Mouse (Mus musculus) right cerebral cortex, postnatal 14 days (tissue): Measurements from ENCODE around the gene Iqca.

Experiments
- DNase-seq: peaks from one replicate; pipeline ENCODE4 v3.0.0; 2022

The Iqca gene

DNA sequence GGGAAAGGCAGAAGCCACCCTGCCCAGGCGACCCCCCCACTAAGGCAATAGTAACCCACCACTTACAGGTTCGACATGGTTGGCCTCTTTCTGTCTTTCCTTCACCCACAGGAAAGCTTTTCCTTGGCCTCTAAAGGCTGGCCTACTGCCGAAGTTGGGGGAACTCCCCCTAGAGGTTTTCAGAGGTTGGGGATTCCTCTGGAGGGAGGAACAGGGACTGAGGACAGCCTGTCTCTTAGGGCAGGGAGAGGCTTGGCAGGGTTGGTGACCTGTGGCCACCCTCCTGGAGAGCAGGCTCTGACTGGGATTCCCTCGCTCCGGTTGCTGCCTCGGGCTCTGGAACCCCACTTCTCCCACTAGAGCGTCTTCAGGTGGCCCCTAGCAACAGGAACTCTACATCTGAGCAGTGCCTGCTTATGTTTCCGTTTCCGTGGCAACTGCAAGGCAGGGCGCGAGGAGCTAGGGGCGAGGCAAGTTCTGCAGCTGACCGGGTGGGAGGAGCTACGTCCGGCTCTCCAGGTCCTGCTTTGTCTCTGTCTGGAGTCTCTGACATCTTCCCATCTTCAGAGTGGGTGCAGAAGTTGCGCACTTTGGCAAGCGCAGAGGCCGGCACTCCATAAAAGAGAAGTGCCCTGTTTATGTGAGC is at the start of gene Iqca:
Iqca (minus strand) TSS at position 303 of the 646 bp plus-strand sequence.
- DNase-seq, result peak; percentile 69

- peak; percentile 51 for DNase-seq
Observed at GRCm38 (mm10) chr1:90202207-90202978, 49.2 kb upstream of the Iqca start.

DNA sequence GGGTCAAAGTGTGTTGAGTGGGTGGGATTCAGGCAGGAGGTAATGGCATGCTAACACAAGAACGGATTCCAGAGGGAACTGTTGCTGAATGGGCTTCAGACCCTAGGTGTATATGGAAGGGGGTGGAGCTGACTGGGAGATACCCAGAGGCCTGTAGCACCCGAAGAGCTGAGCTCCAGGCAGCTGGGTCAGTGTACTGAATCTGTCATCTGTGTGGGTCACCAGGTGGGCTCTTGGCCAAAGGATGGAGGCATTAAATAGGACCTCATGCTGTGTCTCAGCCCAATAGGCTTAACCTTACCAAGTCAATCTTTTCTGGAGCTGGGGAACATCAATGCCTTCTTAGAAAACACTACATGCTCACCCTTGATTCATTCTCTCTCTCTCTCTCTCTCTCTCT is 48.5 kb upstream of the Iqca start:
- DNase-seq, result no peak

DNA sequence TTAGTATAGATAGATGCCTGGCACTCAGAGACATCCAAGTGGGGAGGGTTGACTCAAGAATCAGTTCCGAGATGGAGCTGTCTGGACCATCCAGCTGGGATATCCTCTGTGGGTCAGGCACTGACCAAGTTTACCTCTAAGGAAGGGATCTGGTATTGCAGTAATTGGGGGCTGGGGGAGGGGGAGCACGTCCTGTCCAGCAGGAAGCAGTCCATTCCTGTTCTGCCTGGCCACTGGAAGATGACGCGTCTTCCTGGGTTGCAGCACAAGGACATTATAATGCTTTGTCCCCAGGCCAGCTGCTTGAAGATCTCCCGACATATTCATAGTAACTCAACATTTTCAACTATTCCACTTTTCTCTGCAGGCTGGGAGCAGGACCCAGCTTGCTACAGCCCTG is 48.0 kb upstream of the Iqca start:
- DNase-seq, result no peak

GRCm38 (mm10) chr1:90189046-90189445 is 35.8 kb upstream of the Iqca start:
- no peak for DNase-seq

GRCm38 (mm10) chr1:90186874-90187273 is 33.7 kb upstream of the Iqca start:
- no peak for DNase-seq

- DNase-seq, result no peak
Observed at GRCm38 (mm10) chr1:90186173-90186572, 33.0 kb upstream of the Iqca start.

DNA sequence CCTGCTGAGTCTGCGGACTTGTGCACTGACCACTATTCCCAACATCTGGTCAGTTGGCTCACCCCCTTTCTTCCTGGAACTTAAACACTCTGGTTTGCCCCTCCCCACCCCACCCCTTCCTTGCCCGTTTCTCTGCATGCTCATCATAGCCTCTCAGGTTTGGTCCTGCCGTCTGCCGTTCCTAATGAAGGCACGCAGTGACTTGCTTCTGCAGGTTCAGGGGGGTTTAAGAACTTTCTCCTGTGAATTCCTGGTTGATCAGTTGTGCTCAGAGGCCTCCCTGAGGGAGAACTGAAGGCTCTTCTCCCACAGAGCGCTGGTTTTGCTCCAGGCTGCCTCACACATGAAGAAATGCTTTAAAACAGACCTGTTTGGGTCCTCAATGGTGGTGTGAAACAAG is 30.4 kb upstream of the Iqca start:
- no peak for DNase-seq

DNA sequence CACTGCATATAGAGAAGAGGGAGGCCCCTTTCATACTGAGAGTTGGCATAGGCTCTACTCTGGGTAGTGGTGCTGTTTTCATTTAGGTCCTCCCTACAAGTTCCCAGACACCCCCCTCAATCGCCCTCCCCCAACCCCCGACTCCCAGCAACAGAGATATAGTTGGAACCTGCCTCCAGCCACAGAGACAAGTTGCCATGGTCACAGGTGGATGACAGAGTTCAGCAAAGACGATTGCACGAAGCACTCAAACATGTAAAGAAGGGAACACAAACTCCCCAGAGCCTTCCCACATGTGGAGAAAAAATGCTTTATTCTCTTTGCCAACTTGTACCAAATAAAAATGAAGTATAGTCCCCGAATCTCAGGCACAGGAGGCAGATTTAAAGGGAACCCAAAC is 29.3 kb upstream of the Iqca start:
- no peak for DNase-seq

- DNase-seq, result no peak
Observed at GRCm38 (mm10) chr1:90180966-90181699, 27.9 kb upstream of the Iqca start.

- DNase-seq, result no peak
Observed at GRCm38 (mm10) chr1:90180479-90180878, 27.3 kb upstream of the Iqca start.

DNA sequence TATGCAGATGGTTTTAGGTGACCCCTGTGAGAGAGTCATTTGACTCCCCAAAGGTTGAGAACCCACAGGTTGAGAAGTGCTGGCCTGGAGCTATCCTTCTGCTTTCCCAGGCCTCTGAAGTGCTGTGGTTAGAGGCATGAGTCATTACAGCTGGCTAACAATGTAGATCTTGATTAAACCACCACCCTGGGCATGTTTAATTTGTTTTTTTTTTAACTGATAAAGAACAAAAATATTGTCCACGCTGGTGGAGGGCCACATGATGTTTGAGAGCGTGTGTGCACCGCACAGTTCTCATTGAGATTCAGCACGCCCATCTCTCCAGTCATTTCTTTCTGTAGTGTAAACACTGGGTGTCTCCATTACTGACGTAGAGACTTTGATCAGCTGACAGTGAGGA is 24.8 kb upstream of the Iqca start:
- no peak for DNase-seq

- no peak for DNase-seq
Observed at GRCm38 (mm10) chr1:90177565-90177964, 24.4 kb upstream of the Iqca start.

DNA sequence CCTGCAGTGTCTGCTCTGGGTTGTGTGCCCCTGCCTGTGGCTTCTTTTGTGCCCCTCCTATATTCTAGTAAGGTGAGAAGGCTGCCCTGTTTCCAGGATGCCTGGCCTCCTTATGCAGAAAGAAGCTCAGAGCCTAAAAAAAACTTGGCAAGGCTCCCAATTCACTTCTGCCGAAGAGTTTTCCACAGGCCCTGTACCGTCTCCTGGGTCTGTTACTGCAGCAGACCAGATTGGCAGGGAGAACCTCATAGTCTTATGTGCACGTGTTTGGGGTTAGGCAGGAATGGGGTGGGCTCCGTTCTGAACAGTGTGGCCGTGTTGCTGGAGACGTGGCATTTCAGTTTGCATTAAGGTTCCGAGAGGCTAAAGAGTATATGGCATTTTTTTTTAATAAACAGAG is 23.0 kb upstream of the Iqca start:
- DNase-seq, result no peak

DNA sequence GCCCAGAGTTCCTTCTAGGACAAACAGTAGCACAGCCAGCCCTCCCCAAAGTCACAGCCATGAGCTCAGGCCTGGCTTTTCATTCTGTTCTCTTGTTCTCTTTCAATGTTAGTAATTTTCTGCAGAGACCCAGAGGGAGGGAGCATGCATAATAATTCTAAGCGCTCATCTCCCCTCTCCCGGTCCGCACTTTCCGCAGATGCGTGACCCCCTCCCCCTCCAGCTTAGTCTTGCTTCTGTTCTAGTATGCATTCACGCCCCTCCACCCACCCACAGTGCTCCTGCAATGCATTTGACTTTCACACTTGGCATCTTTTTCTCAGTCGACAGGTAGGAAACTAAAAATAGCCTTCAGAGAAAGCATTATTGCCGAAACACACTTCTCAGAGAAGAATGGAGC is 21.1 kb upstream of the Iqca start:
- no peak for DNase-seq

GRCm38 (mm10) chr1:90164319-90164718 is 11.1 kb upstream of the Iqca start:
- DNase-seq, result no peak

DNA sequence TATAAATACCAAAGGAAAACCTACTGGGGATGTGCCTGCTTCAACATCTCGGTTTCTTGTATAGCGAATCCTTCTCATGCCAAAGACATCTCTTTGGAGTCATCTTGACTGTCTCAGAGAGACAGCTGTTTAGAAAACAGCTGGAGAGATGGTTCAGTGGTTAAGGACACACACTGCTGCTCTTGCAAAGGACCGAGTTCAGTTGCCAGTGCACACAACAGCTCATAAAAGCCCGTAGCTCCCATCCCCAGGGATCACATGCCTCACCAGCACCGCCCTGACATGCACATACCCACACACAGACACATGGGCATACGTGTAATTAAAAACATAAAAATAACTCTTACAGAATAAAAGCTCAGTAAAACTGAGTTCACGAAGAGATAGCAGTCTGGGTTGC is 10.0 kb upstream of the Iqca start:
- DNase-seq, result no peak

DNA sequence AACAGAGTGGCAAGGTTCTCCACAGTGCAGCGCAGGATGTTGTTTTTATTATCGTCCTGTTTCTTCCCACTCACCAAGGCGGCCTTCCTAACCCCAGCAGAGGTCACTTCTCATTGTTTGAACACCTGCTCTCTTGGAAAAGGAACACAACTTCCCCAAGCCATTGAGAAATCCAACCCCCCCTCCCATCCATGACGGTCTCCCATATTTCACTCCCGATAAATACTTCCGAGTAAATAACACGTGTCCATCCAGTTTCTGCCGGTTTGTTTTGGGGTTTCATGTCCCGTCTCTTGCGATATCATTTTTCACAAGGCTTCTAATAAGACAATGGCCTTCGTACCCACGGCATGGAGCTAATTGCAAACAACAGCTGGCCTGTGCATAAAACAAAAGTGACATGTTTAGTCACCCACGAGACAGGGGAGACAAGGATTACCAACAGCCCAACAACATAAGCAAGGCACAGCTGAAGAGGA is 9.2 kb upstream of the Iqca start:
- no peak for DNase-seq

DNA sequence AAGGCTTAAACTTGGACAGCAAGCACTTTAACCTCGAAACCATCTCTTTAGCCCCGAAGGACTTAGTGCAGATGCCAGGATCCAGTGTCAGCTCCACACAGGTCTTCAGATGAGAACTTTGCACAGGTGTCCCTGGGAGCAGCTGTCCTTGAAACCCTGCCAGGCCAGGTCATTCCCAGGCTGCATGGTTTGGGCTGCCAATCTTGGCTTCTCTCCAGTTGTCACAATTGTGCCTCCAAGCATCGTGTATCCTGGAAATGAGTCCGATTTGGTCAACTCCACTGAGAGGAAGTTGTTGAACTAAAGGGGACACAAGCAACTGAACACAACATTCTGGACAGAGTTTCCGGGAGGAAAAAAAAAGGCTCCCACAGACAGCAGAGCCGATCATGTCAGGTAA is 8.4 kb upstream of the Iqca start:
- no peak for DNase-seq

DNA sequence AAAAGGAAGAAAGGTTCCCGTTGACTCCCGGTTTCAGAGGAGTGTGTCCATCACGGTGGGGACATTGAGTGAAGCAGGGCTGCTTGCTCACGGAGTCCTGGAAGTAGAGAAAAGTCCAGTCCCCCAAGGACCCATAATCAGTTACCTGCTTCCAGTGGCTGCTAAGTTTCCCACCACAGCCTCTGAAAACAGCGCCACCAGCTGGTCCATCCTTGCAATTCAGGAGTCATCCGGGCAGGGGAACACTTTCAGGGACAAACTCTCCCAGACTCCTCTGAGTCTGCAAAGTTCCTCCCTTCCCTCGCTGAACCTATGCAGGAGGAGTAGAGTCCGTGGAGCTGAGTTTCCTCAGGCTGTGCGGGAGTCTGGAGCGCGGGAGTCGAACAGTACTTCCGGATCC is 6.7 kb upstream of the Iqca start:
- DNase-seq, result no peak

DNA sequence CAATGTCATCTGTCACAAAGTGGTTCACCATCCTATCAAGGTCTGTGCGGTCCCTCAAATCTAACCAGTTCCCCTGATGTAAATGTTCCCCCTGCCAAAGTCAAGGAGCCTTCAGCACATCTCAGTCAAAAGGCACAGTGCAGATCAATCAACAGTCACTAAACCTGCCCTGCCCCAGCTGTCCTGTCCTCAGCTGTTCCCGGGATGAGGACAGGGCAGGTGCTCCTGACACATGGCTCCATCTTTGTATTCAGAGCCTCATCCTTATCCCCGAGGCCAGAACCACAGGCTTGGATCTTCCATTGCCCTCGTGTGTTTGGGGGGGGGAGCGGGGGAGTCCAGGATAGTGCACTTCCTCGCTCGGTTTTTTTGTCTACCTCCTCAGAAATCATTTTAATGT is 3.4 kb upstream of the Iqca start:
- no peak for DNase-seq

DNA sequence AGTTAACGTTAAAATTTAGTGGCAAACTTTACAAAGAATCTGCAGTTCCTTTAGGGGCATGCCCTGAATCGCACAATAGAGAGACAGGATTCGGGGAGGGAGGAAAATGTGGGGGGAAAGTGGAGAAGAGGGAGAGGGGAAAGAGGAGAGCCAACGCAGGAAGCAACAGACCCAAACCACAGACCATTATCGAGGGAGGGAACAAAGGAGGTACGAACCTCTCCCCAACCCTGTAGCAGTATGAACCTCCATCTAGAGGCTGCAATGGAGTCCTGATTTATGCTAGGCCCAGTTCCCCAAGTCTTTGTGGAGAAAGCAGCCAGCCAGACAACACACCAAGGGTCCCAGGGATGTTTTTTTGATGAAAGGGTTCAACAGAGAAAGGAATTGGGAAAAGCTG is 586 bp upstream of the Iqca start:
- DNase-seq, result no peak

DNA sequence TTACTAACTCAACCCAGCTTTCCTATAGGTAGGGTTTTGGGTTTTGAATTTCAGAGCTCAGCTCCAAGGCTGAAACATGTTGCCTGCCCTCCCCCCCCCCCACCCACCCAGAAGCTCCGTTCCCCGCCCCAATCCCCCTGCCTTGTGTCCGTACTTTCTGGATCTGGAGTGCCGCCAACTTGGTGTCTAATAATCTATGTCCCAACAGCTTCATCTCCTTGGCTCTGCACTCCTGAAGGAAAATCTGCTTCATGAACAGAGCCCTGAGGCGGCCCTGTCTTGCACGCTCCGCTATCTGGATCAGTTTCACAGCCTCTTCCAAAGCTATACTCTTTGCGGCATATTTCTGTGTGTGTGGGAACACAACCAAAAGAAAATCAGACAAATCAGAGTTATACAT is 13.5 kb downstream of the Iqca start:
- DNase-seq, result no peak

- no peak for DNase-seq
Observed at GRCm38 (mm10) chr1:90132402-90132801, 20.8 kb downstream of the Iqca start.
